Mouse (Mus musculus) kidney, adult 2 months (tissue): Measurements from ENCODE around the gene Rnf220. TPM values are rescaled to one million over a fixed set of nuclear protein-coding genes. Genes with fewer than 3 reads are reported as not detected.
A peak's percentile ranks its signal among the peaks of the same experiment; 100 is the strongest.

Experiments used
- DNase-seq: peaks from one replicate; pipeline ENCODE4 v3.0.0; 2021
- H3K27ac ChIP-seq: fragments of 200-500 bp; 2 replicates; pipeline ENCODE4 v1.5.1; 2012; ENCODE audit warnings: low read depth, low read length, control low read depth, inconsistent platforms; ENCODE audit not compliant: insufficient read depth
- H3K27me3 ChIP-seq: fragments of 200-500 bp; replicated peaks from 2 replicates; pipeline ENCODE4 v1.6.1; 2012; ENCODE audit warnings: mild to moderate bottlenecking, moderate library complexity, low read length, inconsistent platforms; ENCODE audit not compliant: control insufficient read depth, insufficient read depth
- H3K36me3 ChIP-seq: fragments of 200-500 bp; 2 replicates; pipeline ENCODE4 v1.6.1; 2012; ENCODE audit warnings: mild to moderate bottlenecking, moderate library complexity, low read length, inconsistent platforms; ENCODE audit not compliant: control insufficient read depth, insufficient read depth
- H3K4me1 ChIP-seq: fragments of 200-500 bp; 2 replicates; pipeline ENCODE4 v1.6.1; 2011; ENCODE audit warnings: low read length; ENCODE audit not compliant: control insufficient read depth, insufficient read depth
- H3K4me3 ChIP-seq: fragments of 200-500 bp; 2 replicates; pipeline ENCODE4 v1.5.1; 2011; ENCODE audit warnings: mild to moderate bottlenecking, low read depth, low read length, control low read depth; ENCODE audit not compliant: insufficient read depth
- CTCF ChIP-seq: fragments of 200-500 bp; conservative IDR thresholded peaks from 2 replicates; pipeline ENCODE4 v1.5.1; 2011; ENCODE audit warnings: low read depth, mild to moderate bottlenecking, control low read depth, low read length, moderate library complexity, mixed read lengths; ENCODE audit not compliant: insufficient read depth, insufficient read length
- POLR2A ChIP-seq: fragments of 200-500 bp; IDR thresholded peaks from one replicate; pipeline ENCODE4 v1.6.1; 2011; ENCODE audit warnings: low read depth, low read length, control low read depth
- WGBS: fragments of 180-500 bp; shearing (Covaris S2); methylation state at CpG from one replicate; pipeline ENCODE4 v1.1.7; 2018; 5-methylcytosine and 5-hydroxymethylcytosine counted together
- polyA plus RNA-seq: library from polyadenylated mRNA; depleted of rRNA; stranded (reverse); fragments of >200 nt; gene quantifications from 2 replicates; pipeline ENCODE4 v1.2.3, GENCODE M21; 2012

Rnf220 gene
- polyA plus RNA-seq, 1 experiment: 70.7 TPM

DNA sequence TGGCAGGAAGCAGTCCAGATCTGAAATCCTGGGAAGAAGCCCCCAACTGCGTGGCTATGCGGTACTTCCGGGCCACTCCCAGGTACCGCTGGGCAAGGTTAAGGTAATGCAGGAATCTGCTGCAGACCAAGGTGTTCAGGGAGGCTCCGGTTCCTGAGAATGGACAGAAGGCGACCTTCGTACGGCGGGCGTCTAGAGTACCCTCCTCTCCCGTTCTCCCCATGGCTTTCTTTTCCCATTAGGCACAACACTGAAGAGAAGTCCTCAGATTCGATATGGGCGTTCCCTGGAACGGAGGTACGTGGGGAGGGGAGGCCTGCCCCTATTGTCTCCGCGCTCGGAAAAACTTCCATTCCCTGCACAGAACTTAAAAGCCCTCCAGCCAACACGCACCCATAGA lies 129.5 kb downstream of the Rnf220 start:
- no peak overlapping the region for H3K27ac ChIP-seq
- no peaks in the 10 kb centered on the region for H3K27me3 ChIP-seq
- 91% methylated on average over 19 of the region's 19 CpGs for WGBS
- no peaks in the 10 kb centered on the region for H3K36me3 ChIP-seq
- no peaks in the 10 kb centered on the region for H3K4me1 ChIP-seq
- H3K4me3 ChIP-seq: no peak overlapping the region
- DNase-seq: no peak
- TF ChIP-seq CTCF (no peak), POLR2A (no peak)

GRCm38 (mm10) chr4:117362085-117362484 lies 134.8 kb downstream of the Rnf220 start:
- H3K36me3 ChIP-seq: no peaks in the 10 kb centered on the region
- no peak for DNase-seq
- no peak for TF ChIP-seq POLR2A
- no peak for TF ChIP-seq CTCF
- no peaks in the 10 kb centered on the region for H3K4me1 ChIP-seq
- no peak overlapping the region for H3K27ac ChIP-seq
- H3K27me3 ChIP-seq: no peaks in the 10 kb centered on the region
- 54% methylated on average over 5 of the region's 5 CpGs for WGBS
- H3K4me3 ChIP-seq: no peak overlapping the region

DNA sequence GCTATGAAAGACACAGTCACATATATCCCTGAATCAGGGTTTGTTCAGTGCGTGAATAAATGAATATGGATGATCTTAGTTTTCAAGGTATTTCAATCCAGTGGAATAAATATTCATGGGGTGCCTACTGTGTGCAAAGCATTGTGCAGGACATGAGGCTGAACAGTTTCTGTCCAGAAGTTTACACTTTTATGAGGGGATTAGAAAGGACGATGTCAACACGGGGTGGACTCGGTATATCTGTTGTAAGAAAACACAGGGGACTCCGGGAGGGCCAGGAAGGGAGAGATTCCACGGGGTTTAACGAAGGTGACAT lies 135.3 kb downstream of the Rnf220 start:
- Histone ChIP-seq H3K4me1 (no peaks in the 10 kb centered on the region), H3K27ac (no peak overlapping the region), H3K4me3 (no peak overlapping the region), H3K36me3 (no peaks in the 10 kb centered on the region), H3K27me3 (no peaks in the 10 kb centered on the region)
- TF ChIP-seq POLR2A: no peak
- DNase-seq: no peak
- WGBS: 42% methylated on average over 7 of the region's 7 CpGs

DNA sequence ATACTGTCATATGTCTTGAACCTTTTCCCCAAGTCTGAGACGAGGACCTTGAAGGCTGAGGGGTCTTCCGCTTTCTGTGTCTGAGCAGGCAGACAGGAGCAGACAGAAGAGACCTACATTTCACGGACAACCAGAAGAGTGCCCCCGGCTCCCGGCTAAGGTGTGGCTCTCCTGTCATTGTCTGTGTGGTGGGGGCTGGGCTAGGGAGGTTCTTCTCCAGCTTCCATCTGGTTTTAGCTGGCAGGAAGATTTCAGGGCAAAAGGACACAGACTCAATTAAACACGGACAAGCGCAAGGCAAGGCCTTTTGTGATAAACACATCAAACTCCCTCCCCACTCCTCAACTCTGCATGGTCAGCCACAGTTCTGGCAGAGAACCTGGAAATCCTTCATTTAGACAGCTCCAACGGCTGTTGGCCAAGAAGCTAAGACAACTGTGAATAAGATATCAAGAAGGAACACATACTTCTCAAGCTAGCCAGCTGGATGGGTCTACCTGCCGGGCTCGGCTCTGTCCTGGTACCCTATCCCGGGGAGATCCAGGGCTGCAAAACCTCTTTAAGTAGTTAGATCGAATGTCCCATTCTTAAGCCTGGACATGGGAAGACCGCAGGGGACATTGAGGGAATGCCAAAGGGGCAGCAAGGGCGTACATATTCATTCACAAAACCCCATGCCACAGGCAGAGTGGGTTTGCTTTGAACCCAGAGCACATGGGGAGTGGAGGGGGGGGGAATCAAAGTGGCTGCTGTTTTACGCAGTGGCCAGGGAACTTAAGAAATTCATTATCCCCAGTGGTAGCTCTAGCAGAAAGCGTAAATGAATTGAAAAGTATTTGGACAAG lies 135.9 kb downstream of the Rnf220 start:
- Histone ChIP-seq H3K27ac (no peak overlapping the region), H3K4me3 (no peak overlapping the region), H3K27me3 (no peaks in the 10 kb centered on the region), H3K4me1 (0 out of 2 replicates have a peak, but pooled peaks cover 2% of the 10 kb centered on the region), H3K36me3 (no peaks in the 10 kb centered on the region)
- TF ChIP-seq CTCF (no peak), POLR2A (no peak)
- peak; percentile 12 for DNase-seq
- 57% methylated on average over 16 of the region's 16 CpGs for WGBS

DNA sequence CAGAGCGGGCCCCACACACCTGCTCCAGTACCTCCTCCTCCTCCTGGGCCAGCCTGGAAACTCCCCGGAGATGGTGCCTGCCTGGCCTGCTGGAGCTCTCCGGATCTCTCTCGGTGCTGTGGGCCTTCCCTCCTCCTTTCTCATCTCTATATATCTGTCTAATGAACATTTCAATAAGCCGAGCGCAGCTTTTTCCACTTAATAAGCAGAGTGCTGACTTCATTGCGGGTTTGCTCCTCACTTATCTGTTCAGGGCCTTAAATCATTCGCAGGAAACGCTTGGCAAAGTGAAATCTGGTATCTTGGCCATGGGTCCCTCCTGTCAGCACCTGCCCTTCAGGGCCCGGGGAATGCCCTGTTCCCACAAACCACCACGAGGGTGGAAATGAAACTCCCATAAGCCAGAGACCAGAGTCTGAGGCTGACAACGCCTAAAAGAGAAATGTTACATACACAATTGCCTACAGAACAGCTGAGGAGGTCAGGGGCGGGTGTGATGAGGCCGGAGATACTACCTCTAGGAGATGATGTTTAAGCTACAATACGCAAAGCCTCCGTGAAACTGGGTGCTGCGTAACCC lies 137.0 kb downstream of the Rnf220 start:
- 64% methylated on average over 17 of the region's 17 CpGs for WGBS
- H3K4me3 ChIP-seq: no peak overlapping the region
- TF ChIP-seq POLR2A (no peak), CTCF (no peak)
- H3K27me3 ChIP-seq: no peaks in the 10 kb centered on the region
- 0 out of 2 replicates have a peak, but pooled peaks cover 2% of the 10 kb centered on the region for H3K4me1 ChIP-seq
- H3K36me3 ChIP-seq: no peaks in the 10 kb centered on the region
- no peak overlapping the region for H3K27ac ChIP-seq
- no peak for DNase-seq

- Histone ChIP-seq H3K4me1 (0 out of 2 replicates have a peak, but pooled peaks cover 2% of the 10 kb centered on the region), H3K4me3 (no peak overlapping the region), H3K36me3 (no peaks in the 10 kb centered on the region), H3K27ac (no peak overlapping the region), H3K27me3 (no peaks in the 10 kb centered on the region)
- TF ChIP-seq CTCF (no peak), POLR2A (no peak)
- DNase-seq: no peak
- 47% methylated on average over 7 of the region's 7 CpGs for WGBS
These were observed 138.9 kb downstream of the Rnf220 start for GRCm38 (mm10) chr4:117357917-117358316.

GRCm38 (mm10) chr4:117357104-117357503 lies 139.7 kb downstream of the Rnf220 start:
- DNase-seq: no peak
- no peaks in the 10 kb centered on the region for H3K27me3 ChIP-seq
- H3K4me3 ChIP-seq: no peak overlapping the region
- WGBS: 65% methylated on average over 5 of the region's 5 CpGs
- H3K4me1 ChIP-seq: 0 out of 2 replicates have a peak, but pooled peaks cover 2% of the 10 kb centered on the region
- TF ChIP-seq CTCF (no peak), POLR2A (no peak)
- no peak overlapping the region for H3K27ac ChIP-seq
- H3K36me3 ChIP-seq: no peaks in the 10 kb centered on the region
